Mouse (Mus musculus): ENCODE results near the gene Traf3ip3. TPM values are rescaled to one million over a fixed set of nuclear protein-coding genes. Genes with fewer than 3 reads are reported as not detected.
A peak's percentile ranks its signal among the peaks of the same experiment; 100 is the strongest.

Gene Traf3ip3
- total and polyA plus RNA-seq, 2 experiments from 2014 or later, result 1.6 to 1.8 TPM

GRCm38 (mm10) chr1:193130456-193130825 lies 71.1 kb downstream of the Traf3ip3 start:
- ATAC-seq (peak; percentile 56), DNase-seq (no peak)
- Histone ChIP-seq H3K4me2 (ENCODE audit: low read depth) (peak overlapping the region; percentile 51), H3K4me3 (ENCODE audit: low read depth, low read length) (peak overlapping the region; percentile 71), H3K27ac (ENCODE audit: low read depth, low read length) (peak overlapping the region; percentile 86), H3K4me1 (ENCODE audit: insufficient read depth) (peaks cover 10% of the 10 kb centered on the region), H3K9me3 (ENCODE audit: low read length) (no peaks in the 10 kb centered on the region), H3K27me3 (ENCODE audit: insufficient read depth, low read length) (no peaks in the 10 kb centered on the region), H3K9ac (peak overlapping the region; percentile 57), H3K36me3 (ENCODE audit: insufficient read depth) (peaks cover 14% of the 10 kb centered on the region; the same call in 1 of the 2 replicates)
- 26% methylated on average over 11 of the region's 11 CpGs for whole genome bisulfite sequencing
- TF ChIP-seq CTCF (IDR thresholded peaks at IDR 0.05; ENCODE audit: low read depth), result no peak

GRCm38 (mm10) chr1:193129786-193130455 lies 71.6 kb downstream of the Traf3ip3 start, which contains the start of gene Diexf:
Gene Diexf, minus strand, starts transcription at chr1:193130272.
- H3K4me2 ChIP-seq (ENCODE audit: low read depth), result peak within 1 kb of the TSS; percentile 58
- DNase-seq (peak; percentile 100), ATAC-seq (peak; percentile 96)
- no peaks in the 10 kb centered on the region for H3K27me3 ChIP-seq (ENCODE audit: insufficient read depth, low read length)
- H3K4me1 ChIP-seq (ENCODE audit: insufficient read depth), result peaks cover 10% of the 10 kb centered on the region
- peak within 1 kb of the TSS; percentile 71 for H3K4me3 ChIP-seq (ENCODE audit: low read depth, low read length)
- H3K27ac ChIP-seq (ENCODE audit: low read depth, low read length), result peak within 1 kb of the TSS; percentile 86
- peaks cover 14% of the 10 kb centered on the region; the same call in 1 of the 2 replicates for H3K36me3 ChIP-seq (ENCODE audit: insufficient read depth)
- H3K9me3 ChIP-seq (ENCODE audit: low read length), result no peaks in the 10 kb centered on the region
- H3K9ac ChIP-seq, result peak within 1 kb of the TSS; percentile 68
- TF ChIP-seq CTCF (IDR thresholded peaks at IDR 0.05; ENCODE audit: low read depth), result peak; percentile 99
- whole genome bisulfite sequencing, result under 1% methylated on average over 61 of the region's 61 CpGs

- Histone ChIP-seq H3K4me3 (ENCODE audit: low read depth, low read length) (peak overlapping the region; percentile 71), H3K36me3 (ENCODE audit: insufficient read depth) (peaks cover 18% of the 10 kb centered on the region), H3K9me3 (ENCODE audit: low read length) (no peaks in the 10 kb centered on the region), H3K27ac (ENCODE audit: low read depth, low read length) (no peak overlapping the region), H3K27me3 (ENCODE audit: insufficient read depth, low read length) (no peaks in the 10 kb centered on the region), H3K4me2 (ENCODE audit: low read depth) (peak overlapping the region; percentile 58), H3K4me1 (ENCODE audit: insufficient read depth) (peaks cover 10% of the 10 kb centered on the region), H3K9ac (peak overlapping the region; percentile 68)
- no peak for TF ChIP-seq CTCF (IDR thresholded peaks at IDR 0.05; ENCODE audit: low read depth)
- DNase-seq (no peak), ATAC-seq (no peak)
- WGBS, result 27% methylated on average over 5 of the region's 5 CpGs
Observed at GRCm38 (mm10) chr1:193129321-193129720, 72.2 kb downstream of the Traf3ip3 start.

GRCm38 (mm10) chr1:193128055-193128454 lies 73.4 kb downstream of the Traf3ip3 start:
- 95% methylated on average over 6 of the region's 6 CpGs for WGBS
- no peak for ATAC-seq

GRCm38 (mm10) chr1:193125835-193126234 lies 75.7 kb downstream of the Traf3ip3 start:
- ATAC-seq (peak; percentile 30; the same call in 1 of the 2 replicates), DNase-seq (peak; percentile 44)
- Histone ChIP-seq H3K9ac (no peak overlapping the region), H3K4me1 (ENCODE audit: insufficient read depth) (peaks cover 10% of the 10 kb centered on the region), H3K4me3 (ENCODE audit: low read depth, low read length) (no peak overlapping the region), H3K9me3 (ENCODE audit: low read length) (no peaks in the 10 kb centered on the region), H3K4me2 (ENCODE audit: low read depth) (no peak overlapping the region), H3K27ac (ENCODE audit: low read depth, low read length) (no peak overlapping the region), H3K36me3 (ENCODE audit: insufficient read depth) (peaks cover 45% of the 10 kb centered on the region), H3K27me3 (ENCODE audit: insufficient read depth, low read length) (no peaks in the 10 kb centered on the region)
- peak; percentile 37 for TF ChIP-seq CTCF (IDR thresholded peaks at IDR 0.05; ENCODE audit: low read depth)
- 70% methylated on average over 4 of the region's 4 CpGs for WGBS

More at GRCm38 (mm10) chr1:193128055-193128454, 73.4 kb downstream of the Traf3ip3 start:
- H3K36me3 ChIP-seq (ENCODE audit: insufficient read depth), result peaks cover 24% of the 10 kb centered on the region
- peaks cover 10% of the 10 kb centered on the region for H3K4me1 ChIP-seq (ENCODE audit: insufficient read depth)
- no peaks in the 10 kb centered on the region for H3K9me3 ChIP-seq (ENCODE audit: low read length)
- H3K27ac ChIP-seq (ENCODE audit: low read depth, low read length), result no peak overlapping the region
- H3K4me2 ChIP-seq (ENCODE audit: low read depth), result no peak overlapping the region
- TF ChIP-seq CTCF (IDR thresholded peaks at IDR 0.05; ENCODE audit: low read depth), result no peak
- no peak overlapping the region for H3K4me3 ChIP-seq (ENCODE audit: low read depth, low read length)
- H3K9ac ChIP-seq, result no peak overlapping the region
- H3K27me3 ChIP-seq (ENCODE audit: insufficient read depth, low read length), result no peaks in the 10 kb centered on the region
- DNase-seq, result no peak

Other genes with a start within 250 kb of the Traf3ip3 start
- gene Syt14, start 165.9 kb downstream of the Traf3ip3 start, total RNA-seq (2014; rRNA removed), result 11.8 and 16.7 TPM in 2 replicates
- 2.6 and 4.6 TPM in 2 replicates for gene Syt14, start 165.9 kb downstream of the Traf3ip3 start, polyA plus RNA-seq (2015; fragmentation: Nextera tagmentation; extraction: Ambion mirVana)
- 11.4 and 18.6 TPM in 2 replicates for gene Diexf, start 71.4 kb downstream of the Traf3ip3 start, total RNA-seq (2014; rRNA removed)
- gene Diexf, start 71.4 kb downstream of the Traf3ip3 start, polyA plus RNA-seq (2015; fragmentation: Nextera tagmentation; extraction: Ambion mirVana), result 4.0 and 6.2 TPM in 2 replicates
- 0.33 and 0.62 TPM in 2 replicates for gene Irf6, start 48.6 kb downstream of the Traf3ip3 start, total RNA-seq (2014; rRNA removed)
- gene Irf6, start 48.6 kb downstream of the Traf3ip3 start, polyA plus RNA-seq (2015; fragmentation: Nextera tagmentation; extraction: Ambion mirVana), result 0.29 and 0.48 TPM in 2 replicates
- 16.2 and 18.2 TPM in 2 replicates for gene A130010J15Rik, start 33.7 kb downstream of the Traf3ip3 start, total RNA-seq (2014; rRNA removed)
- 9.6 and 10.8 TPM in 2 replicates for gene A130010J15Rik, start 33.7 kb downstream of the Traf3ip3 start, polyA plus RNA-seq (2015; fragmentation: Nextera tagmentation; extraction: Ambion mirVana)
- gene Lamb3, start 6.0 kb upstream of the Traf3ip3 start, total RNA-seq (2014; rRNA removed), result 1.5 and 3.6 TPM in 2 replicates
- 0.98 and 1.1 TPM in 2 replicates for gene Lamb3, start 6.0 kb upstream of the Traf3ip3 start, polyA plus RNA-seq (2015; fragmentation: Nextera tagmentation; extraction: Ambion mirVana)
- 1.8 TPM in 2 replicates for gene Hsd11b1, start 62.4 kb upstream of the Traf3ip3 start, total RNA-seq (2014; rRNA removed)
- 2.0 and 2.1 TPM in 2 replicates for gene Hsd11b1, start 62.4 kb upstream of the Traf3ip3 start, polyA plus RNA-seq (2015; fragmentation: Nextera tagmentation; extraction: Ambion mirVana)
- gene G0s2, start 71.5 kb upstream of the Traf3ip3 start, total RNA-seq (2014; rRNA removed), result 5.7 and 11.0 TPM in 2 replicates
- 4.7 and 5.0 TPM in 2 replicates for gene G0s2, start 71.5 kb upstream of the Traf3ip3 start, polyA plus RNA-seq (2015; fragmentation: Nextera tagmentation; extraction: Ambion mirVana)
- 50.3 and 56.1 TPM in 2 replicates for gene Camk1g, start 168.6 kb upstream of the Traf3ip3 start, total RNA-seq (2014; rRNA removed)
- gene Camk1g, start 168.6 kb upstream of the Traf3ip3 start, polyA plus RNA-seq (2015; fragmentation: Nextera tagmentation; extraction: Ambion mirVana), result 37.4 and 46.0 TPM in 2 replicates

Measured in forebrain, postnatal 0 days (tissue).